Mouse (Mus musculus): ENCODE measurements around the gene Cbr2.
"Not testable (repeated sequence)": the region's sequence is repeated elsewhere in the genome, so short reads cannot be mapped to it uniquely, and the experiment has no call there.

Cbr2 gene

GRCm38 (mm10) chr11:120730331-120730870, 1.5 kb downstream of the Cbr2 start:
- no peak for DNase-seq

- DNase-seq: not testable (repeated sequence)
Observed at GRCm38 (mm10) chr11:120729432-120730050, 2.4 kb downstream of the Cbr2 start.

- DNase-seq: no peak
Observed at GRCm38 (mm10) chr11:120728530-120729240, 3.2 kb downstream of the Cbr2 start.

GRCm38 (mm10) chr11:120727564-120727963, 4.3 kb downstream of the Cbr2 start:
- DNase-seq: no peak

GRCm38 (mm10) chr11:120727169-120727527, 4.8 kb downstream of the Cbr2 start, which contains the start of gene Dcxr:
Gene Dcxr, minus strand, starts transcription at chr11:120727281.
- peak; percentile 79 to 91 for DNase-seq

GRCm38 (mm10) chr11:120726243-120727168, 5.4 kb downstream of the Cbr2 start:
- no peak for DNase-seq

- DNase-seq: peak in 1 of 2 experiments; percentile 1
Observed at GRCm38 (mm10) chr11:120723509-120723908, 8.4 kb downstream of the Cbr2 start.

GRCm38 (mm10) chr11:120722761-120723382, 9.0 kb downstream of the Cbr2 start:
- DNase-seq: peak in 1 of 2 experiments; percentile 9

GRCm38 (mm10) chr11:120722067-120722630, 9.8 kb downstream of the Cbr2 start:
- DNase-seq: peak in 1 of 2 experiments; percentile 20

GRCm38 (mm10) chr11:120721124-120722066, 10.5 kb downstream of the Cbr2 start, which contains the start of gene Rac3:
Gene Rac3, plus strand, starts transcription at chr11:120721470.
- peak; percentile 74 to 83 for DNase-seq

GRCm38 (mm10) chr11:120720450-120720849, 11.5 kb downstream of the Cbr2 start:
- peak; percentile 94 to 95 for DNase-seq

- DNase-seq: no peak
Observed at GRCm38 (mm10) chr11:120719841-120720376, 12.0 kb downstream of the Cbr2 start.

GRCm38 (mm10) chr11:120719242-120719641, 12.7 kb downstream of the Cbr2 start:
- no peak for DNase-seq

- DNase-seq: no peak
Observed at GRCm38 (mm10) chr11:120715131-120715530, 16.8 kb downstream of the Cbr2 start.

- no peak for DNase-seq
Observed at GRCm38 (mm10) chr11:120714546-120714945, 17.4 kb downstream of the Cbr2 start.

- peak; percentile 95 to 100 for DNase-seq
Observed at GRCm38 (mm10) chr11:120713580-120714518, 18.1 kb downstream of the Cbr2 start, which contains the start of the genes Cenpx and Lrrc45. Gene Cenpx, minus strand, starts transcription at chr11:120713738. Gene Lrrc45, plus strand, starts transcription at chr11:120713925.

GRCm38 (mm10) chr11:120712771-120713568, 18.9 kb downstream of the Cbr2 start:
- DNase-seq: peak; percentile 49 to 58

GRCm38 (mm10) chr11:120711980-120712604, 19.8 kb downstream of the Cbr2 start:
- no peak for DNase-seq

Measured in cerebellum, adult 18-20 months (tissue).